ENCODE assay signal across 9 mouse cellular contexts in genomic region chr11:101697156-101697861, GRCm38 (mm10). TPM values are rescaled to one million over a fixed set of nuclear protein-coding genes. Genes with fewer than 3 reads are reported as not detected.
A peak's percentile ranks its signal among the peaks of the same experiment; 100 is the strongest.
DNase-seq lines count a peak whose midpoint lies in the region; ATAC-seq lines count a peak whose summit lies in the region.
"Had no signal": no experiment of that assay in that cellular context is flagged by ENCODE, and none has a peak within 500 bp of the region (broad histone marks: within the 10 kb centered on the region; RNA-seq: fewer than 3 reads in every experiment).

No protein-coding gene starts in this region.

- peak; percentile 75 for DNase-seq in thymus, postnatal 14 days
- DNase-seq in urinary bladder, postnatal 14 days (ENCODE audit: low spot score) = no peak
- DNase-seq in layer of hippocampus, adult 9-10 months (ENCODE audit: low spot score) = no peak
- no peak for DNase-seq in cerebellum, postnatal 4 days (ENCODE audit: low spot score in 2 of 2)
- DNase-seq: heart, adult 11 months had no signal

- peak overlapping the region; percentile 46 for H3K4me3 ChIP-seq in megakaryocyte, embryonic 14.5 days (replicated peaks)
- no peak overlapping the region for H3K4me3 ChIP-seq in embryonic facial prominence, embryonic 15.5 days (replicated peaks)
- no peak overlapping the region for H3K4me3 ChIP-seq in liver, embryonic 16.5 days (ENCODE audit: low read depth, low read length)

- 0 out of 2 replicates have a peak overlapping the region, but pooled peaks have one; percentile 71 for H3K27ac ChIP-seq in embryonic facial prominence, embryonic 15.5 days (replicated peaks)
- H3K27ac ChIP-seq in liver, embryonic 16.5 days (ENCODE audit: low read length) = peak overlapping the region; percentile 43; the same call in 1 of the 2 replicates

- H3K9me3 ChIP-seq in megakaryocyte, embryonic 14.5 days = peaks cover 6% of the 10 kb centered on the region; the same call in 1 of the 2 replicates
- H3K9me3 ChIP-seq in embryonic facial prominence, embryonic 15.5 days (replicated peaks) = no peaks in the 10 kb centered on the region
- no peaks in the 10 kb centered on the region for H3K9me3 ChIP-seq in liver, embryonic 16.5 days (replicated peaks; ENCODE audit: control insufficient read depth, low read length)

- H3K9ac ChIP-seq in embryonic facial prominence, embryonic 15.5 days = no peak overlapping the region
- H3K9ac ChIP-seq in liver, embryonic 16.5 days (ENCODE audit: low read depth, low read length) = no peak overlapping the region

- H3K27me3 ChIP-seq in megakaryocyte, embryonic 14.5 days (replicated peaks) = no peaks in the 10 kb centered on the region
- no peaks in the 10 kb centered on the region for H3K27me3 ChIP-seq in embryonic facial prominence, embryonic 15.5 days
- H3K27me3 ChIP-seq in liver, embryonic 16.5 days (ENCODE audit: control insufficient read depth, insufficient read depth, low read depth, low read length) = no peaks in the 10 kb centered on the region

- H3K36me3 ChIP-seq in megakaryocyte, embryonic 14.5 days (replicated peaks; ENCODE audit: low read length) = no peaks in the 10 kb centered on the region
- H3K36me3 ChIP-seq in embryonic facial prominence, embryonic 15.5 days = no peaks in the 10 kb centered on the region
- H3K36me3 ChIP-seq in liver, embryonic 16.5 days (ENCODE audit: control insufficient read depth, insufficient read depth) = no peaks in the 10 kb centered on the region

- 86% methylated on average over 9 of the region's 9 CpGs for WGBS in embryonic facial prominence, embryonic 15.5 days
- WGBS in liver, embryonic 16.5 days (ENCODE audit: insufficient replicate concordance) = 30% methylated on average over 9 of the region's 9 CpGs

- no peak overlapping the region for H3K4me2 ChIP-seq in embryonic facial prominence, embryonic 15.5 days (replicated peaks)
- H3K4me2 ChIP-seq in liver, embryonic 16.5 days (ENCODE audit: low read depth, low read length) = peak overlapping the region; percentile 13; the same call in 1 of the 2 replicates

- peaks cover 42% of the 10 kb centered on the region for H3K4me1 ChIP-seq in megakaryocyte, embryonic 14.5 days
- peaks cover 32% of the 10 kb centered on the region for H3K4me1 ChIP-seq in embryonic facial prominence, embryonic 15.5 days
- H3K4me1 ChIP-seq in liver, embryonic 16.5 days (ENCODE audit: control insufficient read depth, low read depth, low read length) = peaks cover 26% of the 10 kb centered on the region

- no peak for ATAC-seq in megakaryocyte, adult 5-6 weeks (ENCODE audit: poor library complexity, severe bottlenecking)
- ATAC-seq in embryonic facial prominence, embryonic 15.5 days (ENCODE audit: insufficient number of reproducible peaks, low FRiP score, low TSS enrichment, low read depth) = no peak
- ATAC-seq in liver, embryonic 16.5 days (ENCODE audit: low read depth) = peak; percentile 80

RNA-seq across cellular contexts. Expression of gene Arl4d, which starts 32.0 kb away (rescaled TPM):
- 1.2 TPM in 1 of 2 replicates, not detected in the other for polyA plus RNA-seq in megakaryocyte, embryonic 14.5 days (2012; ENCODE audit: insufficient read depth, low replicate concordance)
- total RNA-seq in megakaryocyte, adult 5-6 weeks (2015) = 1.7 and 2.3 TPM in 2 replicates
- total RNA-seq in megakaryocyte, adult 5-6 weeks (2017) = 1.0 and 2.1 TPM in 2 replicates
- 6.0 and 6.9 TPM in 2 replicates for polyA plus RNA-seq in embryonic facial prominence, embryonic 15.5 days (2015; fragmentation: Nextera tagmentation; extraction: Ambion mirVana)
- polyA plus RNA-seq in liver, embryonic 16.5 days (2015; fragmentation: Nextera tagmentation; extraction: Ambion mirVana) = 0.99 and 1.3 TPM in 2 replicates

RNA-seq across cellular contexts. Expression of gene Dhx8, which starts 35.4 kb away (rescaled TPM):
- 0.63 and 3.8 TPM in 2 replicates for polyA plus RNA-seq in megakaryocyte, embryonic 14.5 days (2012; ENCODE audit: insufficient read depth, low replicate concordance)
- total RNA-seq in megakaryocyte, adult 5-6 weeks (2015) = 18.5 and 18.8 TPM in 2 replicates
- total RNA-seq in megakaryocyte, adult 5-6 weeks (2017) = 36.9 and 39.1 TPM in 2 replicates
- polyA plus RNA-seq in embryonic facial prominence, embryonic 15.5 days (2015; fragmentation: Nextera tagmentation; extraction: Ambion mirVana) = 32.4 and 36.4 TPM in 2 replicates
- 16.3 and 16.9 TPM in 2 replicates for polyA plus RNA-seq in liver, embryonic 16.5 days (2015; fragmentation: Nextera tagmentation; extraction: Ambion mirVana)
